Mouse (Mus musculus) C2C12 (cell line): ENCODE results near the gene Phospho2.
"Not testable (repeated sequence)": the region's sequence is repeated elsewhere in the genome, so short reads cannot be mapped to it uniquely, and the experiment has no call there.

ENCODE experiments used
- CEBPB ChIP-seq: IDR thresholded peaks from one replicate; pipeline ENCODE4 v1.6.1; 2011; ENCODE audit warnings: low read depth, mild to moderate bottlenecking, control low read depth, moderate library complexity
- CTCF ChIP-seq: IDR thresholded peaks from one replicate; pipeline ENCODE4 v1.5.1; 2011; ENCODE audit not compliant: control insufficient read depth, insufficient read depth, insufficient read length
- FOSL1 ChIP-seq: IDR thresholded peaks from one replicate; pipeline ENCODE4 v1.8.0; 2011; ENCODE audit warnings: mild to moderate bottlenecking, low read length; ENCODE audit not compliant: poor library complexity, insufficient read depth, severe bottlenecking
- MAX ChIP-seq: IDR thresholded peaks from one replicate; pipeline ENCODE4 v1.6.1; 2011; ENCODE audit warnings: mild to moderate bottlenecking, control low read depth
- MYOD1 ChIP-seq: IDR thresholded peaks from one replicate; pipeline ENCODE4 v1.6.1; 2011; ENCODE audit warnings: low read depth; ENCODE audit not compliant: control insufficient read depth, insufficient read length
- USF1 ChIP-seq: IDR thresholded peaks from one replicate; pipeline ENCODE4 v1.6.1; 2011; ENCODE audit warnings: low read depth, mild to moderate bottlenecking, control low read depth, moderate library complexity

- not testable (repeated sequence) for TF ChIP-seq CTCF, USF1, CEBPB, FOSL1, MAX, MYOD1
Observed at GRCm38 (mm10) chr2:69811349-69811748, 21.9 kb downstream of the Phospho2 start.
